ENCODE assay signal across 33 mouse cellular contexts in the genomic region with DNA sequence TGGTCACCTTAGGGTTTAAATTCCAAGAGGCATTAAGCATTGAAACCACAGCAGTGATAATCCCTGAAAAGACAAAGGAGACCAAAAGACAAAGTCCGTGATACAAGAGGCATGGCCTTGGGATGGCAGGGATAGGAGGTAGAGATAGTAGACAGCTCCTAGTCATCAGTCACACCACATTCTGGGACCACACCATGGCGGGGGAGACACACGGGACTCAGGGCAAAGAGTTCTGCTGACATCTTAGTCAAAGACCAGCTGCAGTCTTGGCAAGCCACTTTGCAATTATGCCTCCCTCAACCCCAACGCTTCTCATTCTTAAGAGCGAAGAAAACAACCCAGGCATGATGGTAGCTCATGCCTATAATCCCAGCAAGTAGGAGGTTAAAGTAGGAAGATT.
"Had no signal": no experiment of that assay in that cellular context is flagged by ENCODE, and none has a peak within 500 bp of the region (broad histone marks: within the 10 kb centered on the region; RNA-seq: fewer than 3 reads in every experiment).

No protein-coding gene starts in this region.

- DNase-seq: heart, postnatal 10 days; heart, postnatal 36 days; heart, postnatal 4 days; kidney, adult 11 months; kidney, adult 18-20 months; kidney, adult 2 months; kidney, adult 8-10 months; kidney, adult 9 months; kidney, postnatal 10 days; kidney, postnatal 14 days; kidney, postnatal 25 days; kidney, postnatal 36 days; kidney, postnatal 4 days; layer of hippocampus, adult 9-11 months; layer of hippocampus, postnatal 36 days had no signal

- H3K27ac ChIP-seq: heart, embryonic 10.5 days; heart, embryonic 13.5 days; heart, embryonic 15.5 days; hindbrain, embryonic 10.5 days; hindbrain, embryonic 12.5 days; hindbrain, embryonic 13.5 days; hindbrain, embryonic 14.5 days; hindbrain, embryonic 15.5 days; hindbrain, postnatal 0 days; intestine, embryonic 15.5 days; kidney, embryonic 15.5 days; kidney, postnatal 0 days; layer of hippocampus, adult 2 months had no signal

- ATAC-seq: hindbrain, embryonic 16.5 days; hindbrain, postnatal 0 days; inflammation-experienced regulatory T-cells, adult 6 months; intestine, embryonic 15.5 days; intestine, embryonic 16.5 days; intestine, postnatal 0 days had no signal

- H3K36me3 ChIP-seq: heart, embryonic 10.5 days; heart, embryonic 12.5 days; heart, embryonic 13.5 days; heart, embryonic 15.5 days; hindbrain, embryonic 10.5 days; hindbrain, embryonic 12.5 days; hindbrain, embryonic 13.5 days; hindbrain, embryonic 15.5 days; intestine, embryonic 15.5 days; kidney, embryonic 15.5 days had no signal

- H3K27me3 ChIP-seq: heart, embryonic 12.5 days; heart, embryonic 13.5 days; heart, embryonic 15.5 days; hindbrain, embryonic 12.5 days; hindbrain, embryonic 13.5 days; hindbrain, embryonic 15.5 days; intestine, embryonic 15.5 days; kidney, embryonic 15.5 days had no signal

- H3K4me3 ChIP-seq: heart, embryonic 10.5 days; heart, embryonic 12.5 days; heart, embryonic 13.5 days; heart, embryonic 15.5 days; hindbrain, embryonic 10.5 days; hindbrain, embryonic 12.5 days; hindbrain, embryonic 13.5 days; hindbrain, embryonic 15.5 days; intestine, embryonic 15.5 days; kidney, embryonic 15.5 days; layer of hippocampus, adult 2 months had no signal

- H3K4me1 ChIP-seq: heart, embryonic 10.5 days; heart, embryonic 12.5 days; heart, embryonic 13.5 days; heart, embryonic 15.5 days; hindbrain, embryonic 10.5 days; hindbrain, embryonic 12.5 days; hindbrain, embryonic 13.5 days; hindbrain, embryonic 15.5 days; intestine, embryonic 15.5 days; kidney, embryonic 15.5 days had no signal
